Mouse (Mus musculus) liver, postnatal 0 days (tissue): ENCODE data around the gene Tmem59l.

Source experiments
- CTCF ChIP-seq: sonication (generic); IDR thresholded peaks from 2 replicates; pipeline ENCODE4 v1.5.1; 2016; ENCODE audit warnings: antibody characterized with exemption, low read depth
- EP300 ChIP-seq: IDR thresholded peaks from 2 replicates; pipeline ENCODE4 v1.6.1; 2016; ENCODE audit warnings: antibody characterized with exemption, low read depth, mild to moderate bottlenecking

- TF ChIP-seq CTCF, result peak; percentile 94
- peak; percentile 79 for TF ChIP-seq EP300
Measured at GRCm38 (mm10) chr8:70522592-70523403, 35.6 kb upstream of the Tmem59l start.
